In genomic region chr2:174126522-174127375, GRCm38 (mm10) we compare ENCODE assay signal across 8 mouse cellular contexts. TPM values are rescaled to one million over a fixed set of nuclear protein-coding genes. Genes with fewer than 3 reads are reported as not detected.
DNase-seq lines count a peak whose midpoint lies in the region; ATAC-seq lines count a peak whose summit lies in the region.

No protein-coding gene starts in this region.

- H3K4me2 ChIP-seq in liver, embryonic 16.5 days (ENCODE audit: low read depth, low read length): no peak overlapping the region

- intact Hi-C loops in gastrocnemius, postnatal 14 days (cut with DNase I; ENCODE audit: low total_unique reads): no loop called here

- H3K9ac ChIP-seq in liver, embryonic 16.5 days (ENCODE audit: low read depth, low read length): no peak overlapping the region

- H3K27ac ChIP-seq in liver, embryonic 16.5 days (ENCODE audit: low read length): no peak overlapping the region

- peaks cover 6% of the 10 kb centered on the region for H3K36me3 ChIP-seq in liver, embryonic 16.5 days (ENCODE audit: control insufficient read depth, insufficient read depth)

- peak; percentile 73 for DNase-seq in gastrocnemius, postnatal 14 days
- DNase-seq in gastrocnemius, adult 8-10 months (ENCODE audit: low spot score in 2 of 2): no peak
- DNase-seq in kidney, postnatal 36 days: peak; percentile 16 to 59
- DNase-seq in right cerebral cortex, postnatal 10 days (ENCODE audit: low spot score in 2 of 2): peak; percentile 84 to 87
- no peak for DNase-seq in B cell, adult 2 months

- 12% methylated on average over 19 of the region's 21 CpGs for whole genome bisulfite sequencing in liver, embryonic 16.5 days (ENCODE audit: insufficient replicate concordance)

- no peaks in the 10 kb centered on the region for H3K9me3 ChIP-seq in liver, embryonic 16.5 days (replicated peaks; ENCODE audit: control insufficient read depth, low read length)

- peak; percentile 78 for ATAC-seq in common myeloid progenitor, adult 5-6 weeks (replicated peaks; ENCODE audit: low read depth, poor library complexity, severe bottlenecking)
- ATAC-seq in granulocyte monocyte progenitor cell, adult 5-6 weeks (replicated peaks; ENCODE audit: poor library complexity, severe bottlenecking): peak; percentile 48
- ATAC-seq in liver, embryonic 16.5 days (ENCODE audit: low read depth): 0 out of 2 replicates have a peak, but pooled peaks have one; percentile 17

- no peak overlapping the region for H3K4me3 ChIP-seq in liver, embryonic 16.5 days (ENCODE audit: low read depth, low read length)

- no peaks in the 10 kb centered on the region; the same call in 1 of the 2 replicates for H3K4me1 ChIP-seq in liver, embryonic 16.5 days (ENCODE audit: control insufficient read depth, low read depth, low read length)

- no peaks in the 10 kb centered on the region for H3K27me3 ChIP-seq in liver, embryonic 16.5 days (ENCODE audit: control insufficient read depth, insufficient read depth, low read depth, low read length)

RNA-seq across cellular contexts. Expression of gene Npepl1, which starts 16.6 kb away (rescaled TPM):
- total RNA-seq in gastrocnemius, postnatal 14 days (2021): 10 to 100 TPM; 45.6 to 45.9 TPM
- 100 to 1,000 TPM in 2 of 4 experiments, 10 to 100 TPM in 2; 95.2 to 109 (median 99.1) TPM for total RNA-seq in gastrocnemius, adult 8-10 months (2022)
- total RNA-seq in common myeloid progenitor, adult 5-6 weeks (2017): 33.5 and 34.8 TPM in 2 replicates
- total RNA-seq in granulocyte monocyte progenitor cell, adult 5-6 weeks (2014; fragmentation: Nextera tagmentation): 59.3 and 81.7 TPM in 2 replicates
- 24.6 and 30.2 TPM in 2 replicates for total RNA-seq in granulocyte monocyte progenitor cell, adult 5-6 weeks (2017)
- polyA plus RNA-seq in liver, embryonic 16.5 days (2015; fragmentation: Nextera tagmentation; extraction: Ambion mirVana): 25.9 and 28.0 TPM in 2 replicates

RNA-seq across cellular contexts. Expression of gene Stx16, which starts 50.6 kb away (rescaled TPM):
- 10 to 100 TPM; 22.1 to 26.1 TPM for total RNA-seq in gastrocnemius, postnatal 14 days (2021)
- total RNA-seq in gastrocnemius, adult 8-10 months (2022): 10 to 100 TPM; 14.0 to 19.3 (median 15.1) TPM
- 25.5 and 35.0 TPM in 2 replicates for total RNA-seq in common myeloid progenitor, adult 5-6 weeks (2017)
- total RNA-seq in granulocyte monocyte progenitor cell, adult 5-6 weeks (2014; fragmentation: Nextera tagmentation): 36.7 and 46.6 TPM in 2 replicates
- total RNA-seq in granulocyte monocyte progenitor cell, adult 5-6 weeks (2017): 40.6 and 48.2 TPM in 2 replicates
- 2.6 and 3.6 TPM in 2 replicates for polyA plus RNA-seq in liver, embryonic 16.5 days (2015; fragmentation: Nextera tagmentation; extraction: Ambion mirVana)

Comparison
In these comparisons a context has a peak if more than half of its experiments do, and no peak if none do; other contexts are left out.
1. DNase-seq: peak in gastrocnemius, postnatal 14 days (single experiment), kidney, postnatal 36 days (2 of 2) and right cerebral cortex, postnatal 10 days (2 of 2); none in gastrocnemius, adult 8-10 months (0 of 2) and B cell, adult 2 months (0 of 2).
2. ATAC-seq: peak in every context shown above with its lines; median percentile 78 in common myeloid progenitor, adult 5-6 weeks; 48 in granulocyte monocyte progenitor cell, adult 5-6 weeks; 17 in liver, embryonic 16.5 days.